Mouse (Mus musculus) stomach, postnatal 0 days (tissue): ENCODE measurements at regions not wholly inside any gene's neighbourhood (a gene's known extent, or its start where the extent isn't known, plus 50 kb on each side); places are given as distances from the start of the nearest gene placed in this dataset.

ENCODE experiments used
- ATAC-seq: fragments of 200-750 bp; cut with Nextera tagmentation; 2 replicates; pipeline ENCODE4 v1.8.0; 2017; ENCODE audit not compliant: low FRiP score, low TSS enrichment
- DNase-seq: peaks from one replicate; pipeline ENCODE4 v3.0.0-alpha.2; 2016; ENCODE audit warnings: low spot score
- H3K27ac ChIP-seq: fragments of 300-500 bp; sonication (generic); replicated peaks from 2 replicates; pipeline ENCODE4 v1.5.1; 2014; ENCODE audit warnings: mild to moderate bottlenecking, control low read depth
- H3K27me3 ChIP-seq: fragments of 300-500 bp; sonication (generic); 2 replicates; pipeline ENCODE4 v1.6.1; 2014; ENCODE audit warnings: low read length; ENCODE audit not compliant: control insufficient read depth, insufficient read depth
- H3K36me3 ChIP-seq: fragments of 300-500 bp; sonication (generic); 2 replicates; pipeline ENCODE4 v1.6.1; 2014; ENCODE audit warnings: low read length, mixed read lengths; ENCODE audit not compliant: control insufficient read depth, insufficient read depth
- H3K4me1 ChIP-seq: fragments of 300-500 bp; sonication (generic); replicated peaks from 2 replicates; pipeline ENCODE4 v1.6.1; 2014; ENCODE audit warnings: antibody characterized with exemption; ENCODE audit not compliant: control insufficient read depth, insufficient read depth
- H3K4me2 ChIP-seq: fragments of 300-500 bp; sonication (generic); replicated peaks from 2 replicates; pipeline ENCODE4 v1.6.1; 2014; ENCODE audit warnings: low read depth, mild to moderate bottlenecking, control low read depth, moderate library complexity
- H3K4me3 ChIP-seq: fragments of 300-500 bp; sonication (generic); 2 replicates; pipeline ENCODE4 v1.5.1; 2014; ENCODE audit warnings: low read depth, low read length, control low read depth
- H3K9ac ChIP-seq: fragments of 300-500 bp; sonication (generic); 2 replicates; pipeline ENCODE4 v1.6.1; 2014; ENCODE audit warnings: mild to moderate bottlenecking, low read length, control low read depth, mixed read lengths
- H3K9me3 ChIP-seq: fragments of 300-500 bp; sonication (generic); 2 replicates; pipeline ENCODE4 v1.6.1; 2016; ENCODE audit warnings: low read length; ENCODE audit not compliant: control insufficient read depth
- CTCF ChIP-seq: IDR thresholded peaks from 2 replicates; pipeline ENCODE4 v1.5.1; 2016; ENCODE audit warnings: antibody characterized with exemption, low read depth, mild to moderate bottlenecking, moderate library complexity
- EP300 ChIP-seq: optimal IDR thresholded peaks from 2 replicates; pipeline ENCODE3; 2016; ENCODE audit warnings: antibody characterized with exemption
- WGBS: fragments of 180-500 bp; shearing (Covaris S2); extraction: QIAGEN DNeasy Blood & Tissue Kit; methylation state at CpG from one replicate; pipeline ENCODE4 v1.1.7; 2014; 5-methylcytosine and 5-hydroxymethylcytosine counted together

GRCm38 (mm10) chr17:75756487-75756886 lies 204.7 kb upstream of the Fam98a start:
- DNase-seq (no peak), ATAC-seq (no peak)
- no peaks in the 10 kb centered on the region for H3K9me3 ChIP-seq
- H3K9ac ChIP-seq = no peak overlapping the region
- H3K4me3 ChIP-seq = no peak overlapping the region
- 88% methylated on average over 5 of the region's 5 CpGs for WGBS
- H3K27me3 ChIP-seq = no peaks in the 10 kb centered on the region
- H3K27ac ChIP-seq = no peak overlapping the region
- H3K36me3 ChIP-seq = no peaks in the 10 kb centered on the region
- no peaks in the 10 kb centered on the region for H3K4me1 ChIP-seq
- H3K4me2 ChIP-seq = no peak overlapping the region
- no peak for TF ChIP-seq EP300
- TF ChIP-seq CTCF = no peak

DNA sequence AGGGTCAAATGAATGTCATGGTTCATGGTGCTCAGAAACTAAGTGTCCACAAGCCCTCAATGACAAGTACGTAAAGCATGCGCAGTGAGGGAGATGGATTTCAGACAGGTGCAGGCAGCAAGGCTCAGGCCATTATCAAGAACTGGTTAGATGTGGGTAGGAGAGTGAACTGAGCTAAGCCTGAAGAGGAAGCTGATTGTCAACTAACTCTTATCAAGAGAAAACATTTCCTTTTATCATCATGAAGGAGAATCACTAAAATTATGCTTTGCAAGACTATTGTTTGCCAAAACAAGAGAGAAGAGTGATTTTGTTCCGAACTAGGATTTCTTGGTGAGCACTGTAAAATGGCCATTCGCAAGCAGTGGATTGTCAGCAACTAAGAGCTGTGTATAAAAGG lies 164.7 kb upstream of the Fam98a start:
- H3K27me3 ChIP-seq = no peaks in the 10 kb centered on the region
- TF ChIP-seq EP300 = no peak
- no peak for TF ChIP-seq CTCF
- H3K9me3 ChIP-seq = no peaks in the 10 kb centered on the region
- ATAC-seq (no peak), DNase-seq (no peak)
- no peak overlapping the region for H3K4me3 ChIP-seq
- H3K9ac ChIP-seq = no peak overlapping the region
- no peaks in the 10 kb centered on the region for H3K4me1 ChIP-seq
- no peak overlapping the region for H3K27ac ChIP-seq
- 96% methylated on average over 4 of the region's 4 CpGs for WGBS
- no peaks in the 10 kb centered on the region for H3K36me3 ChIP-seq
- no peak overlapping the region for H3K4me2 ChIP-seq

GRCm38 (mm10) chr17:75714578-75714977 lies 162.8 kb upstream of the Fam98a start:
- no peak overlapping the region for H3K27ac ChIP-seq
- TF ChIP-seq CTCF (no peak), EP300 (no peak)
- no peaks in the 10 kb centered on the region for H3K9me3 ChIP-seq
- H3K4me2 ChIP-seq = no peak overlapping the region
- no peak for ATAC-seq
- no peak for DNase-seq
- H3K36me3 ChIP-seq = no peaks in the 10 kb centered on the region
- no peak overlapping the region for H3K9ac ChIP-seq
- no peaks in the 10 kb centered on the region for H3K27me3 ChIP-seq
- H3K4me3 ChIP-seq = no peak overlapping the region
- H3K4me1 ChIP-seq = no peaks in the 10 kb centered on the region

DNA sequence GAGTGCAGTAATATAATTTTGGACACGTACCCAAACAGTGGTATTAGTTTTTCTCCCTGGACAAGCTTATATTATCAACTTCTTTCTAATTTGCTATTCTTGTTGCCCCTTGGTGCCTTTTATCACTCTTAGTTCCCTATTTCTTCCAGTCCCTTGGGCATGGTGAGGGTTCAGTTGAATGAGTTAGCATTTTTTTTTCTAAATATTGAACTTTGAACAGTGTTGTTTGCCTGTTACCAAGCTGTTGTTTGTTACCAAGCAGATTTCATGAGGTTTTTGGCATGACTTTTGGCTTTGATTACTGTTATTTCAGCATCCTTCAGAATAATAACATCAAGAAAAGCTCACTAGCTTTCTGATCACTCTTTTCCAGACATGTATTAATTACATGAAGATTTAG lies 162.3 kb upstream of the Fam98a start:
- H3K4me3 ChIP-seq = no peak overlapping the region
- ATAC-seq (no peak), DNase-seq (no peak)
- no peak overlapping the region for H3K9ac ChIP-seq
- TF ChIP-seq CTCF (no peak), EP300 (no peak)
- H3K27ac ChIP-seq = no peak overlapping the region
- 71% methylated on average over 1 of the region's 1 CpGs for WGBS
- no peaks in the 10 kb centered on the region for H3K4me1 ChIP-seq
- H3K9me3 ChIP-seq = no peaks in the 10 kb centered on the region
- no peaks in the 10 kb centered on the region for H3K27me3 ChIP-seq
- no peak overlapping the region for H3K4me2 ChIP-seq
- H3K36me3 ChIP-seq = no peaks in the 10 kb centered on the region

DNA sequence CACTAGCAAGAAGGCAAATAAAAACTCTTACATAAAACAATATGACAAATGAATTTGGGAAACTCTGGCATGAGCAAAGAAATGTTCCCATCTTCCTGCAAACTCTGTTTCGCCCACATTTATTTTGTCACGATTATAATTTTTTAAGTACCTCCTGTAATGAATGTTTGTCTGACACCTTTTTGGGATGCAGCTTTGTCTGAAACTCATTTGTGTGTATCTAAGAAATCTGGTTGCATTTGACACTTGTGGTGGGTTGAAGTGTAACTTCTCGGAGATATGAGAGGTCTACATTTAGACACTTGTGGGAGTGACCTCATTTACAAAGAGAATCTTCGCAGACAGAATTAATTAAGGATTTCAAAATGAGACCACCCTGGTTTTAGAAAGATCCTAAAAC lies 155.9 kb upstream of the Fam98a start:
- Histone ChIP-seq H3K9ac (no peak overlapping the region), H3K27ac (no peak overlapping the region), H3K9me3 (no peaks in the 10 kb centered on the region), H3K27me3 (no peaks in the 10 kb centered on the region), H3K4me3 (no peak overlapping the region), H3K36me3 (no peaks in the 10 kb centered on the region), H3K4me1 (no peaks in the 10 kb centered on the region), H3K4me2 (no peak overlapping the region)
- TF ChIP-seq EP300 (no peak), CTCF (no peak)
- ATAC-seq = no peak
- WGBS = 91% methylated on average over 4 of the region's 4 CpGs
- DNase-seq = no peak

- H3K27ac ChIP-seq = no peak overlapping the region
- H3K9ac ChIP-seq = no peak overlapping the region
- no peaks in the 10 kb centered on the region for H3K36me3 ChIP-seq
- DNase-seq (no peak), ATAC-seq (no peak)
- H3K4me2 ChIP-seq = no peak overlapping the region
- H3K9me3 ChIP-seq = no peaks in the 10 kb centered on the region
- H3K27me3 ChIP-seq = no peaks in the 10 kb centered on the region
- no peaks in the 10 kb centered on the region for H3K4me1 ChIP-seq
- 74% methylated on average over 2 of the region's 2 CpGs for WGBS
- TF ChIP-seq EP300 = no peak
- no peak for TF ChIP-seq CTCF
- no peak overlapping the region for H3K4me3 ChIP-seq
Observed at GRCm38 (mm10) chr17:75705357-75705756, 153.6 kb upstream of the Fam98a start.
